Mouse (Mus musculus): ENCODE measurements around the gene Usp48. TPM values are rescaled to one million over a fixed set of nuclear protein-coding genes. Genes with fewer than 3 reads are reported as not detected.

Gene Usp48
- polyA plus RNA-seq, 1 experiment from 2014 or later: 69.2 TPM

- Histone ChIP-seq H3K4me1 (replicated peaks) (peaks cover 46% of the 10 kb centered on the region), H3K4me2 (peak overlapping the region; percentile 72), H3K4me3 (peak overlapping the region; percentile 56; the same call in 1 of the 2 replicates), H3K27ac (replicated peaks) (no peak overlapping the region), H3K9ac (0 out of 2 replicates have a peak overlapping the region, but pooled peaks have one; percentile 3), H3K9me3 (no peaks in the 10 kb centered on the region), H3K27me3 (peaks cover 22% of the 10 kb centered on the region), H3K36me3 (no peaks in the 10 kb centered on the region)
- 86% methylated on average over 5 of the region's 5 CpGs for WGBS
- ATAC-seq (ENCODE audit: low read depth): no peak
Observed at GRCm38 (mm10) chr4:137665791-137666190, 72.2 kb downstream of the Usp48 start.

GRCm38 (mm10) chr4:137666283-137666957 is 72.9 kb downstream of the Usp48 start:
- Histone ChIP-seq H3K9ac (0 out of 2 replicates have a peak overlapping the region, but pooled peaks have one; percentile 26), H3K4me1 (replicated peaks) (peaks cover 42% of the 10 kb centered on the region), H3K4me2 (peak overlapping the region; percentile 21; the same call in 1 of the 2 replicates)

GRCm38 (mm10) chr4:137666958-137667345 is 73.4 kb downstream of the Usp48 start:
- peaks cover 39% of the 10 kb centered on the region for H3K4me1 ChIP-seq (replicated peaks)
- no peak overlapping the region for H3K4me3 ChIP-seq
- no peaks in the 10 kb centered on the region for H3K36me3 ChIP-seq
- no peak overlapping the region for H3K4me2 ChIP-seq
- WGBS: 71% methylated on average over 8 of the region's 8 CpGs
- H3K9me3 ChIP-seq: no peaks in the 10 kb centered on the region
- 0 out of 2 replicates have a peak overlapping the region, but pooled peaks have one; percentile 26 for H3K9ac ChIP-seq
- no peak for ATAC-seq (ENCODE audit: low read depth)
- peaks cover 22% of the 10 kb centered on the region for H3K27me3 ChIP-seq
- H3K27ac ChIP-seq (replicated peaks): no peak overlapping the region

More at GRCm38 (mm10) chr4:137666283-137666957, 72.9 kb downstream of the Usp48 start:
- H3K27ac ChIP-seq (replicated peaks): no peak overlapping the region
- no peaks in the 10 kb centered on the region for H3K9me3 ChIP-seq
- no peak overlapping the region for H3K4me3 ChIP-seq
- no peaks in the 10 kb centered on the region for H3K36me3 ChIP-seq
- no peak for ATAC-seq (ENCODE audit: low read depth)
- H3K27me3 ChIP-seq: peaks cover 22% of the 10 kb centered on the region
- WGBS: 62% methylated on average over 5 of the region's 5 CpGs

- peak overlapping the region; percentile 26; the same call in 1 of the 2 replicates for H3K9ac ChIP-seq
- ATAC-seq (ENCODE audit: low read depth): no peak
- WGBS: 64% methylated on average over 5 of the region's 5 CpGs
- H3K27me3 ChIP-seq: peaks cover 22% of the 10 kb centered on the region
- no peaks in the 10 kb centered on the region for H3K9me3 ChIP-seq
- H3K4me2 ChIP-seq: no peak overlapping the region
- peaks cover 40% of the 10 kb centered on the region for H3K4me1 ChIP-seq (replicated peaks)
- H3K36me3 ChIP-seq: no peaks in the 10 kb centered on the region
- no peak overlapping the region for H3K4me3 ChIP-seq
- H3K27ac ChIP-seq (replicated peaks): no peak overlapping the region
Observed at GRCm38 (mm10) chr4:137667747-137668146, 74.2 kb downstream of the Usp48 start.

DNA sequence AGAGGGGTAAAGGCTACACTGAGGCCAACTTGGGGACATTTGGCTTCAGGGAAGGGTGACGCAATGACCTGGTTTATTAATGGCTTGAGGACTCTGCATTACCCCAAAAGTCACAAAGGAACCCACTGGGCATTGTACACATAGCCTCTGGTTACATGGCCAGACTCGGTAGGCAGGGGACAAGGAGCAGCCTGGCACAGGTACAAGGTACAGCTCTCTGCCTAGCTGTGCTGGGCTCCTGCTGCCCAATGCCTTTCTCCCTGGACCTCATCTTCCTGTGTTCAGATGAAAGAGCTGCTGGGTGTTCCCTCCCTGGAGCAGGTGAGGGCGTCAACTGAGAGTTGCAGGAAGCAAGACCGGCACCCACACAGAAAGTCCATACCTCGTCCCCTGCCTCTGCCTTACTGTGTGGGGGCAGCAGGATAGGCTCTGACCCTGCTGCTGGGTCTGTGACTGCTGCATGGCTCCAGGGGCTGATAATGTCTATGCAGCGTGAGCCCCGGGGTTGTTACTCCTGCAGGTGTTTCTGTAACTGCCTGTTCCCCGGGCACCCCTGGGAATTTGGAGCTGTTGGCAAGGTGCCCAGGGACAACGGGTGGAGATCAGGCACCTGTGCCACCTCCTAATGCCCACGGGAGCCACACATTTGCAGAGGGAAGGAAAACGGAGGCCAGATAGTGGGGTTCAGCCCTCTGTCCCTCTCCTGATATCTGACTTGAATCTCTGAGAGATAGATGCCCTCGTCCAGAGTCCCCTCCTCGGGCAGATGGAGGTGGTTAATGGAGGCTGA is 78.4 kb downstream of the Usp48 start:
- 72% methylated on average over 13 of the region's 13 CpGs for WGBS
- Histone ChIP-seq H3K4me3 (no peak overlapping the region), H3K9ac (no peak overlapping the region; the same call in 1 of the 2 replicates), H3K36me3 (no peaks in the 10 kb centered on the region), H3K9me3 (no peaks in the 10 kb centered on the region), H3K4me1 (replicated peaks) (peaks cover 20% of the 10 kb centered on the region), H3K27me3 (peaks cover 3% of the 10 kb centered on the region; the same call in 1 of the 2 replicates), H3K27ac (replicated peaks) (no peak overlapping the region), H3K4me2 (no peak overlapping the region)
- no peak for ATAC-seq (ENCODE audit: low read depth)

DNA sequence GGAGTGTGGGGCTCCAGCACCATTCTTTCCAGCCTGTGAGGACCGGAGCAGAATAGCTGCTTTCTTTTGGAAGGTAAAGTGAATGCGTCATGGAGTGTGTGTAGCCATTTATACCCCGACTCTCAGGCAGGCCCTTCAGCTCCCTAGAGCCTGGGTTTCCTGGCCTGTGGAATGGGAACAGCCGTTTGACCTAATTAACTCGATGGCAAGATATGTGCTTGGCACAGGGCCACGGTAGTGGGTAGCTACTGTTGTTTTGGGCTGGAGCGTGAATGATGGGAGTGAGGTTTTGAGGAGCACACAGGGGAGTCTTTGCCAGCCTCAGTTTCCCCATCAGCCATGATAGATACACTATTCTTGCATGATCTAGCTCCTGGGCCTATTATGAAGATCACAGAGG is 82.0 kb downstream of the Usp48 start:
- ATAC-seq (ENCODE audit: low read depth): no peak
- 63% methylated on average over 7 of the region's 7 CpGs for WGBS

DNA sequence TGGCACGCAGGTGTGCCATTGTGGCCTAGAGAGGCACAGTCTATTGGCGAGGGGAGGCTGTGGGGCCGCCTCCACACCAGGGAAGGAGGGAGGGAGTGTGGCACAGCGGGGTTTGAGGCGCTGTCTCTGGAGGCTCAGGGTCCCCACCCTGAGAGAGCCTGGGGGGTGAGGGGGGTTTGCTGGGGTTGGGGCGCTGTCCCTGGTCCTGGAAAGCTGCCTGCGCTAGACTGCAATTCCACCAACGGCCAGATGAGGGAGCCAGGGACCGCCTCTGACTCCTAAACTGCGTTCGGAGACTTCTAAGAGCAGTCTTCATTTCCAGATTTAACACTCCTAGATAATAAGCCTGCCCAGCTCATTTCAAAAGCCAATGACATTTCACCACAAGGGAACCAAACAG is 82.5 kb downstream of the Usp48 start:
- H3K4me3 ChIP-seq: no peak overlapping the region
- peaks cover 24% of the 10 kb centered on the region for H3K27me3 ChIP-seq
- H3K36me3 ChIP-seq: no peaks in the 10 kb centered on the region
- peak; percentile 38 for ATAC-seq (ENCODE audit: low read depth)
- no peak overlapping the region for H3K27ac ChIP-seq (replicated peaks)
- H3K9ac ChIP-seq: 0 out of 2 replicates have a peak overlapping the region, but pooled peaks have one; percentile 1
- H3K4me2 ChIP-seq: no peak overlapping the region
- H3K4me1 ChIP-seq (replicated peaks): peaks cover 23% of the 10 kb centered on the region
- no peaks in the 10 kb centered on the region for H3K9me3 ChIP-seq
- WGBS: 11% methylated on average over 11 of the region's 11 CpGs

More for the DNA sequence above, 82.0 kb downstream of the Usp48 start:
- Histone ChIP-seq H3K9me3 (no peaks in the 10 kb centered on the region), H3K9ac (0 out of 2 replicates have a peak overlapping the region, but pooled peaks have one; percentile 1), H3K36me3 (no peaks in the 10 kb centered on the region), H3K4me1 (replicated peaks) (peaks cover 18% of the 10 kb centered on the region), H3K4me2 (no peak overlapping the region), H3K4me3 (no peak overlapping the region), H3K27ac (replicated peaks) (no peak overlapping the region), H3K27me3 (peaks cover 23% of the 10 kb centered on the region)

DNA sequence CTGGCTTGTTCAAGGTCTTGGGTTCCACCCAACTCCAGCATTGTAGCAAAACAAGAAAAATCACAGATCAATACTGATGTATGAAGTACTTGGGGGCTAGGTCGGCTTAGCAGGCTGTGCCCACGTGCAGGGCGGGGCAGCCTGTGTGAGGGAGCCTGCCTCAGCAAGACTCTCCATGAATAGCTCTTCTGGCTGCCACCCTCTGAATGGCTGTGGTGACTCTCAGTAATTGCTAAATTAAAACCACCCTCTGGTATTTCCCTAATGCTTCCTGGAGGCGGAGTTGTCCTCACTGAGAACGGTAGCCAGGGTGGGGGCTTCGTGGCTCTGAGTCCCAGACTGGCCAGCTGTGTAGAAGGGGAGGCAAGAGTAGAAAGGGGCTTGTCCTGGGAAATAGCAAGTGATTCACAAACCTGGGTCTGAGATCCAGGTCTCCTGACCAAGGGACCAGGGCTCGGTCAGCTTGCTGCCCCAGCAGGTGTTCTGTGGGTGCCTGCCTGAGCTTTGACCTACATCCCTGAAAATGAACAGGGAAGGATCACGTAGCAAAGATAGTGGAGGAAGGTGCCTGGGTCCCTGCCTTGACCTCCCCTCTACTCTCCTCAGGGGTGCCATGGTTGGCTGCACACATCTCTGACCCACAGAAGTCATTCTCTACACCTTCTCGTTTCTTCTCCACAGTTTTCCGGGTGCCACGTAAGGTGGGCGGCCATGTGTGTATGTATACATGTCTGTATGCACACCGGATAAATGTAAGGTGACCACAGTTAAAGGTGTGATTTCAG is 83.3 kb downstream of the Usp48 start:
- Histone ChIP-seq H3K4me2 (no peak overlapping the region), H3K36me3 (no peaks in the 10 kb centered on the region), H3K4me1 (replicated peaks) (peaks cover 30% of the 10 kb centered on the region), H3K27ac (replicated peaks) (no peak overlapping the region), H3K4me3 (no peak overlapping the region), H3K27me3 (peaks cover 28% of the 10 kb centered on the region), H3K9ac (no peak overlapping the region), H3K9me3 (no peaks in the 10 kb centered on the region)
- no peak for ATAC-seq (ENCODE audit: low read depth)
- 64% methylated on average over 13 of the region's 13 CpGs for WGBS

- H3K36me3 ChIP-seq: no peaks in the 10 kb centered on the region
- 81% methylated on average over 5 of the region's 5 CpGs for WGBS
- peaks cover 37% of the 10 kb centered on the region for H3K27me3 ChIP-seq
- H3K4me1 ChIP-seq (replicated peaks): peaks cover 38% of the 10 kb centered on the region
- no peak overlapping the region for H3K4me2 ChIP-seq
- no peak overlapping the region for H3K9ac ChIP-seq
- ATAC-seq (ENCODE audit: low read depth): no peak
- no peak overlapping the region for H3K4me3 ChIP-seq
- H3K27ac ChIP-seq (replicated peaks): no peak overlapping the region
- H3K9me3 ChIP-seq: no peaks in the 10 kb centered on the region
Observed at GRCm38 (mm10) chr4:137677906-137678305, 84.4 kb downstream of the Usp48 start.

GRCm38 (mm10) chr4:137678568-137678967 is 85.0 kb downstream of the Usp48 start:
- H3K4me1 ChIP-seq (replicated peaks): peaks cover 39% of the 10 kb centered on the region
- H3K9me3 ChIP-seq: no peaks in the 10 kb centered on the region
- H3K36me3 ChIP-seq: no peaks in the 10 kb centered on the region
- H3K4me2 ChIP-seq: no peak overlapping the region
- WGBS: 83% methylated on average over 9 of the region's 9 CpGs
- H3K27ac ChIP-seq (replicated peaks): no peak overlapping the region
- H3K27me3 ChIP-seq: peaks cover 39% of the 10 kb centered on the region
- H3K9ac ChIP-seq: no peak overlapping the region
- ATAC-seq (ENCODE audit: low read depth): no peak
- no peak overlapping the region for H3K4me3 ChIP-seq

- Histone ChIP-seq H3K9me3 (no peaks in the 10 kb centered on the region), H3K36me3 (no peaks in the 10 kb centered on the region), H3K4me3 (no peak overlapping the region), H3K27me3 (peaks cover 49% of the 10 kb centered on the region), H3K27ac (replicated peaks) (peak overlapping the region; percentile 76), H3K4me1 (replicated peaks) (peaks cover 43% of the 10 kb centered on the region), H3K9ac (no peak overlapping the region), H3K4me2 (peak overlapping the region; percentile 74; the same call in 1 of the 2 replicates)
- no peak for ATAC-seq (ENCODE audit: low read depth)
- 75% methylated on average over 2 of the region's 2 CpGs for WGBS
Observed at GRCm38 (mm10) chr4:137679979-137680550, 86.5 kb downstream of the Usp48 start.

Data from neural tube, embryonic 13.5 days (tissue).